Mouse (Mus musculus) inflammation-experienced regulatory T-cells, adult 6 months (primary cell): Measurements from ENCODE around the gene Samd8. TPM values are rescaled to one million over a fixed set of nuclear protein-coding genes. Genes with fewer than 3 reads are reported as not detected.

Experiments used
- ATAC-seq: one replicate; pipeline ENCODE4 v1.8.0; 2017
- polyA plus RNA-seq, 3 experiments: library from polyadenylated mRNA; unstranded; fragments of 100-300 nt; shearing (Covaris generic); gene quantifications; one replicate each; pipeline ENCODE4 v1.2.1; 2017

The Samd8 gene
- polyA plus RNA-seq, 3 experiments from 2014 or later, result 2.6 to 4.4 (median 3.7) TPM

DNA sequence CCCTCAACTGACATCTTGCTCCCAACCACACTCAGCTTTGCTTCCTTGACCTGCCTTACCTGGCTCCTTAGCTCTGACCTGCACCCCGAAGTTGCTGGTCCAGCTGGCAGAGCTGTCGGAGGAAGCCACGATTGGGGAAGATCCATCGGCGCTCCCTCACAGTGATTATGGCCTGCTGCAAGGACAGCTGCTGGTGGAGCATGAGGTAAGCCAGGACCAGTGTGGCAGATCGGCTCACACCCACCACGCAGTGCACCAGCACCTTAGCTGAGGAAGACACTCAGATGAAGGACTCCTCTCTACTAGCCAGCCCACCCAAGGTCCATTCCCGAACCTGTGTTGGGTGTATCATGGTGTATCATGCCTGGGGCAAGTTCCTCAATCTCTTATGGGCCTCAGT, 4.1 kb upstream of the Samd8 start:
- no peak for ATAC-seq

DNA sequence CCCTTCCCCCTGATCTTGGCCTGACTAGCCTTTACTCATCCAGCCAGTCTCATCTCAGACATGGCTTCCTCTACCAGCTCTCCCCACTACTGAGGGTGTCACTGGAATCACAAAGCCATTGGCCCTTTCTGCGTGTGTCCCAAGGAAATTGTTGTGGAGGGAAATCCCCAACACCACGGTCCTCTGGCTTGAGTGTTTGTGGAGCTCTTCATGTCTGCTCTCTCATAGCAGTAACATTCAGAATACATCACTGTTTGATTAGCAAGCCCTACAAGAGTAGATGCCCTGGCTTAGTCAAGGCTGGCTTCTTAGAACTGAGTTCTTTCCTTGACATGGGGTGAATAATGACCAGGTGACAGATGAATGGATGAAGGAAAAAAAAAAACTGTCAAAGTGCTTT, 3.5 kb upstream of the Samd8 start:
- no peak for ATAC-seq

DNA sequence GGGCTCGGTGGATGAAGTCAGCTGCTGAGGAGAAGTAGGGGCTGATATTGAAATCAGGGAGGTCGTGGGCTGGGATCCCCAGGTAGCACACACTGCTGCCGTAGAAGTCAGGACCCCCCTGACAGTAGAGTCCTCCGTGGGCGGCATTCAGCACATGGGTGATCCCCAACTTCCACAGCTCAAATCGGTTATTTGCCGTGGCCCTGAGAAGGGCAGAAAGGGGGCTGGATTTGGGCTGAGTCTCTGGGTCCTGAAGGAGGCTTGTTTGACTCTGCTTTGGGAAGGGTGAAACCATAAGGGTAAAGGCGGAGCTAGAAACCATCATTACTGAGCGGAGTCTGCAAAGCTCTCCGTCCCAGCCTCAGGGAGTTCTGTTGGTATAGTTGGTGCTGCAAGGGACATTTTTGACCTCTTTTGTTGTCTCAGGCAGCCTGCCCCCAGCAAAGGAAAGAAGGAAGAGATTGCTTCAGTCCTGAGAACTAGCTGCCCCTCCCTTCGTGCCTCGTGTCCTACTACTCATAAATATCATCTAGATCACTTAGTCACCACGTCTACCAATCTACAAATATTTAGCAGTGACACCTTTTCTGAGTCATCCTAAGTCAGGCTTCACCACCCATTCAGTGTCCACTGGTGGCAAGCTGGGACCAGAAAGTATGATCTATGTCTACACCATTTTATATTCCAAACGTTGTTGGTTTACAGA, 2.7 kb upstream of the Samd8 start:
- no peak for ATAC-seq

DNA sequence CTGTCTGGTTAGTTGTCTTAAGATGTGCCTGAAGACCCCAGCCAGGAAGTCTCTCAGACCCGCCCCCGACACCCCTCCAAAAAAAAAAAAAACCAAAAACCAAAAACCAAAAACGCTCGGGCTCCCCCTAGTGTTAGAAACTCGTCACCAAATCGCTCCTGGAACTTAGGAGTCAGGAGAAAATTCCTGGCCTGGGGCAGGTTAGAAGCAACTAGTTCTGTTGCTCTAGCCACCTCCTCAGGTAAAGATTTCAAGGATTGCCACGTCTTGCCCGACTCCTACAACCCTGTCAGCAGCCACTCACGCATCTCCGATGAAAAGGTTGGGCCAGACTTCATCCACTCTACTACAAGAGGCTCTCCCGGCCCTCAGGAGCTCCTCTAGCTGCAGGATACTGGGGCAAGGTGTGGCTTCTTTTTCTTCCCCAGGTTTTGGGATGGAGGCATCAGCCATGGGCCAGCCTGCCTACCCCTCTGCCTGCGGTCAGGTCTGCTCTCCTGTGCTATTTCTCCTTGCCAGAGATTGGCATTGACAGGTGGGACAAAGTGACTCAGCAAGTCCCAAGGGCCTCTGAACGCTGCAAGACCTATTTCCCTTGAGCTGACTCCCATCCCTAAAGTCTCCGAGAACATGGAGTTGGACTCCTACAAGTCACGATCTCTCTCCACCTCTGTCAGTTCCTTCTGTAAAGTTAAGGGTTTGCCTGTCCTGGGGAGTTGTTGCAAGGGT, 2.0 kb upstream of the Samd8 start:
- no peak for ATAC-seq

DNA sequence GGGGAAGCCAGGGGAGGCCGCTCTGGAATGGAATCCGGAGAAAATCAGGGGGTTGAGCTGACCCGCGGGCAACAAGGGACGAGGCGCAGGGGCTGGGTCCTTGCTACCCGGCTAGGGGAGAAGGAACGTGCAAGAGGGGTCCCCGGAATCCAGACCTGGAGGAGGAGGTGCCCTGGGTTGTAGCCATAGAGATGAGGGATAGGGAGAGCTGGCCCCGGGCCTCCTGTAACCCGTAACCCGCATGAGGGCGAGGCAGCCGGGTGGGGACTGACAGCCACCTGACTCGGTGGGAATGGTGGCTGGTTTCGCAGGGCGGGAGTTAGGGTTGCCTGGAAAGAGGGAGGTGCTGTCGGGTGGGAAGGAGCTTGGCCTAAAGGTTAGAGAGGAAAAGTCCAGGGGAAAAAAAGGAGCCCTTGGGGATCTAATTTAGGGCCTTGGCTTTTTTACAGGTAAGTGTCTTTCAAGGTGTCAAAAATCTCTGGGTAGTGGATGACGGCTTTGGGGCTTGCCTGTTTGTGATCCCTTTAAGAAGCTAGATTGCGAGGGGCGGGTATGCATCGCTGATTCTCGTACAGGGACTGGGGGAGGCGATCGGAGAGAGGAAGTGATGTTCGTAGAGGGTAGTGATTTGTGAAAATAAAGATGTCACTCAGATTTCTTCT, 681 bp downstream of the Samd8 start, which contains the start of gene Dusp13:
Gene Dusp13, minus strand, starts transcription at position 301 of the 662 bp plus-strand sequence.
- peak; percentile 75 for ATAC-seq

DNA sequence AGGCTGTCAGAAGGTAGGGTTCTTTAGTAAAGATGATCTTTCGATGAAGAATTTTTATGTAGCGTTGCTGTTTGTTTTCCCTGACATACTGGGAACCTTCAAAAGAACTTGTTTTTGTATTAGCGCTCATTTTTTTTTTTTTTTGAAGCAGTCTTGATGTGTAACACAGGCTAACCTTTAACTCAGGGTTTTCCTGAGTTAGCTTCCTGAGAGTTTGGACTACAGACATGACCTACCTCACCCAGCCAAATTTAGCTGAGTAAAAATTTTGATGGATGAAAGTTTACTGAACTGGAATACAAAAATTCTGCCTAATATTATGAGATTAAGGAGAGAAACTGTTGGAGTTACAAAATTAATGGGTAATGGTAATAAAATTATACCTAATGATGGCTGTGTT, 2.1 kb downstream of the Samd8 start:
- ATAC-seq, result no peak

DNA sequence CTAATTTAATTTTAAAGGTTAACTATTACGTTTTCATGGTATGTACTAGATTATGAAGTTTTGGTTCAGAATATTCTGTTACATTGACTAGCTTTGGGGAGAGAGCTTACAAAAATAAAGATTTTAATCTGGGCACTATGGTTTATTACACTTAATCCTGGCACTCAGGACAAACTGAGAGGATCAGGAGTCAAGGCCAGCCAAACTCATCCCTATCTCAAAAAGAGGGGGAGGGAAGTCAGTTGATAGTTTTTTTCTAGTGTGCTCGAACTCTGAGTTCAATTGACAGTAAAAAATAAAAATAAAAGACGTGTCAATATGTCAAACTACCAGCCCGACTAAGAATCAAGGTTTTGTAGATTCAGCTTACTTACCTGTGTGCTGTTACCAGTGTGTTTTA, 3.0 kb downstream of the Samd8 start:
- ATAC-seq, result no peak

DNA sequence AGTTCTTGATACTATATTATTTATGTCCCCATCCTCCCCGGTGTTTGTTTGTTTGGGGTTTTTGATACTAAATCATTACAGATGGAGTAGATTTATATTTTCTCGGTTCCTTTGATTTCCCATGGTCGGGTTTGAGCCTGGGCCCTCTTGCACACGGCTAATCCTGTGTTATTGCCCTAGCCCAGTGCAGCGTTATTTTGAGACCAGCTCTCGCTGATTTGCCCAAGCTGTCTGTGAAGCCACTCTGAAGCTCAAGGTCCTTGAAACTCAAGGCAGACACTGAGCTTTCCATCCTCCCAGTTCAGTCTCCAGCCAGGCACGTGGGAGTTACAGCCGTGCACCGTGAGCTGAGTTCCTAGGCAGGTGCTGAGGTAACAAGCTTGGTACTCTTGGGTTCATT, 11.2 kb downstream of the Samd8 start:
- ATAC-seq, result no peak

DNA sequence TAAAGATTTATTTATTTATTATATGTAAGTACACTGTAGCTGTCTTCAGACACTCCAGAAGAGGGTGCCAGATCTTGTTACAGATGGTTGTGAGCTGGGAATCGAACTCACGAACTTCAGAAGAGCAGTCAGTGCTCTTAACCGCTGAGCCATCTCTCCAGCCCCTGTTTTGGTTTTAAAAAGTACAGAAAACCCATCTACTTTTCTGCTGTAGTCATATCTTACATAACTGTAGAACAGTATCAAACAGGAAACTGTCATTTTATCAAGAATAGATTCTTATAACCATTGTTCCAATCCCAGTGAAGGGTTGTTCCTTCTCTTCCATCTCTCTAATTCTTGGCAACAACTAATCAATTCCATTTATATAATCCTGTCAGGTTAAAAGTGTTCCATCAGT, 13.4 kb downstream of the Samd8 start:
- ATAC-seq, result no peak

DNA sequence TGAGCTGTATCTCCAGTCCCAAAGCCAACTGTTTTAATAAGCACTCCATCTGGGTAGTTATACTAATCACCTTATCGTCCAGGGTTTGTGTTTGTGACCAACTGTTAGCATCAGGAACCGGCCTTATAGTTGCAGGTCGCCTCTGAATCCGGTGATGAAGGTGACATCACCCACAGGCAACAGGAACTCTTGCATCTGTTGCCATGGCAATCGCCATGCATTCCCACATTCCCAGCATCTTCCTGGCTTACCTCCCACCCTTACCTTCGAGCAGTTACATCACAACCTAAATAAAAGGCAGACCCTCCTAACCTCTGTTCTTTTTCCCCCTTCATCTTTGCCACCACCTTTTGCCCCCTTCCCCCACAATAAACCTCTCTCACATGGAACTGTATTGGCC, 14.3 kb downstream of the Samd8 start:
- no peak for ATAC-seq

DNA sequence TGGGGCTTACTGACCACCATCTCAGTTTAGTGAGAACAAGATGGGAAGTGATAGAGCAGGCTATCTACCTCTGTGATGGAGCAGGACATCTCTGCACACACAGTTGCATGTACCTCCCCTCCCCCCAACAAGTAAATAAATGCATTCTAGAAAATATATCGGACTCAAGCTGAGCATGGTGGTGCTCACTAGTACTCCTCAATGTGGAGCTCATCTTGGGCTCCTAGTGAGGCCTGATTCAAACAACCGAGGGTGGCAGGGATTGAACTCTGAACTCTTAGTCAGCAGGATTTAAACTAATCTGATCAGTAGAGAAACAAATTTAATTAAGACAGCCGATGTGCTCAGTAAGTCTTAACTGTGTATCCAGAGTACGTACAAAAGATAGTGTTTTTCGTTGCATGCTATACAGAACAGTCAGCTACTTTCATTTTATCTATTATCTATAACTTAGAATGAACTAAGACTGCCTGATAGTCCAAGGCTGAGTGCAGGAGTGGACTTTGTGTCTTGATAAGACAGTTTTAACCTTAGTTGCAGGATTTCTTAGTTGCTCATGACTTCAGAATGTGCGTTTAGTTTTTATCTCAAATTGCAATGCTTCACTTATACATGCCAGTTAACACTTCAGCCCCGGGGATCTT, 15.5 kb downstream of the Samd8 start:
- ATAC-seq, result no peak

DNA sequence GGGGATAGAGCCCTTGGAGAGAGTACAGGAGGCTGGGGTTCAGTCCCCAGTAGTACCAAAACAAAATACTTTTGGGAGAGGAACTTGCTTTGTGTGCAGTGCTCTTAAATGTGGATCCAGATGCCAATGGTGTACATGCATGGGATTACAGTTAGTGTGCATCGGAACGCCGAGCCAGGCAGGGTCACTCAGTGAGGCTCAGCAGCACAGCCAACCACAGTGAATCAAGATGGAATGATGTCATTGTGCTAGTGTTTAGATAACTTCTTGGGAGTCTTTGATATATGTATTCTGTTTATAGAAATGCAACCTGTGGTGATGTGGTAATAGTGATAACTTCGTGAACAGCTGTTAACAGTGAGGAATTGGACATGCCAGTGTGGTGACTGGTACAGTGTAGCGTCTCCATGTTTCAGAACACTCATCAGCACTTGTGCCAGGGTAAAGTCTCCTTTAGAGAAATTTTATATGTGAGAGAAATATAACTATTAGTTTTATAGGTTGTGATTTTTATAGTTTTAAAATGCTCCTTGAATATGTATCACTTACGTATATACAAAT, 16.1 kb downstream of the Samd8 start:
- ATAC-seq, result no peak

DNA sequence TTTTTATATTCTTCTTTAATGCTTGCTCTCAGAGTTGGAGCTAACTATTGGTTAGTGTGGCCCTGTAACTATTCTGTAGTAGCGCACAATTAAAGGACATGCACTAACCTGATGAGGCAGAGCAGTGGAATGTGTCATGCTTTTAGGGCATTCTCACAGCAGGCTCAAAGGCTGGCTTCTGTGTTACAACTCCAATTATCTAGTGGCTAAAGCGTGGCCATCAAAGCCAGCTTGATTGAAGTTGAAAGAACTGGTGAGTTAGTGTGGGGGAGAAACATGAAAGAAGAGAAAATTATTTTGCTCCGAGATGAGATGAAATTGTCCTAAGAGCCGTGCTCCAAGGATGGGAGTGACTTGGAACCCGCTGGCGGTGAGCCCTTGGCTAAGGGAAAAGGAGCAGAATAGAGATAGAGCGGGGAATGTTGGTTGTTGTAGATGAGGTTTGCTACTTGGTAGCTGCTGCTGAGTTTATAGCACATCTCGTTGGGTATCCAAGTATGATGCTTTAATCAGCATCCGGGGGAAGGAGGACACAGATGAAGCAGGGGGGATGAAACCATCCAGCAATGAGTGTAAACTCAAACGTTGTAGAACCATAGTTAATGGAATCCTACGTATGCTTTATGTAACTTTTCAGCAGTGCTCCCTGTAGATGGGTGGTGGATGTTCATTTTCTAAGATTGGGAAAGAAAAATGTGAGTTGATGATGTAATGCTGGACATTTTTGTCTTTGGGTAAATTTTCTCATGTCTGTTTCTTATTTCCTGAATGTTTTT, 22.4 kb downstream of the Samd8 start:
- no peak for ATAC-seq

DNA sequence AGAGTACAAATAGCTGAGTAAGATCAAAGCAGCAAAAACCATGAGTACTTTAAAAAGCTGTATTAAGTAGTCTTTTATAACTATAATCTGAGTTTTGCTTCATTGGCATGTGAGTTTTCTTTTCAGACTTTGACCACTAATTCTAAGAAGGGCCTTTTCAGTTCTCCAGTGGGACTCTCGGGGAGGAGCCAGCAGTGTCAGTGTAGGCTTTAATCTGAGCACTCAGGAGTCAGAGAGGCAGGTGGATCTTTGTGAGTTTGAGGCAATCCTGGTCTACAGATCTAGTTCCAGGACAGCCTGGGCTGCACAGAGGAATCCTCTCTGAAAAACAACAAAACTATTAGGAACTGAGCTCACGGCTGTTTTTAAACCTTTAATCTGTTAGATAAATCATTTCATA, 23.6 kb downstream of the Samd8 start:
- ATAC-seq, result no peak

DNA sequence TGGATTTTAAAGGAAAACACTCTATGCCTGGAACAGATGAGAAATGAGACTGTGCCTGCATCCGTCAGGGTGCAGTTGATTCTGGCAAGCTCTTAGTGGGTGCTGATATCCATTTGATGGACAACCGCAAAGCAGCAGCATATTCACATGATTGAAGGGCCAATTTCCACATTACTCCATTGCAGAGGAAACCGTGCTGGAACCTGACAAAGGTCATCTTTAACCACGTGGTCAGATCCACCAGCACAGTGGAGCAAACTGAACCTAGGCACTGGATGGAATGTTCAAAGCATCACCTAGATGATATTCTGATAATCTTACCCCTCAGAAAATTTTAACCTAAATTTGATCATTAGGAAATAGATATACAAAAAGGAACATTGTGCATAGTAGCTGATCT, 25.9 kb downstream of the Samd8 start:
- no peak for ATAC-seq

DNA sequence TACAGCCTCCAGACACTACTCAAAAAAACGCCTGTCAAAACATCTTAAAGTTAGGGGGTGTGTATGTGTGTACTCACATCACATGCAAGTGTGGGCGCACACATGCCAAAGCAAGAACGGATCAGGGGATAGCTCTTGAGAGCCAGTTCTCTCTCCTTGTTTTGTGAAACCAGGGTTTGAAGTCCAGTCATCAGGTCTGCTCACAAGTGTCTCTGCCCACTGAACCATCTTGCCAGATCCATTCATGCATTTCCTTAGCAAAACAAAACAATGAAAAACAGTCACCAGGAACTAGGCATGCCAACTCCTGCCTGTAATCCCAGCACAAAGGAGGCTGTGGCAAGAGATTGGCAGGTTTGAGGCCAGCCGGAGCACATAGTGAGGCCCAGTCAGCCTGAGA, 36.2 kb downstream of the Samd8 start:
- ATAC-seq, result no peak

DNA sequence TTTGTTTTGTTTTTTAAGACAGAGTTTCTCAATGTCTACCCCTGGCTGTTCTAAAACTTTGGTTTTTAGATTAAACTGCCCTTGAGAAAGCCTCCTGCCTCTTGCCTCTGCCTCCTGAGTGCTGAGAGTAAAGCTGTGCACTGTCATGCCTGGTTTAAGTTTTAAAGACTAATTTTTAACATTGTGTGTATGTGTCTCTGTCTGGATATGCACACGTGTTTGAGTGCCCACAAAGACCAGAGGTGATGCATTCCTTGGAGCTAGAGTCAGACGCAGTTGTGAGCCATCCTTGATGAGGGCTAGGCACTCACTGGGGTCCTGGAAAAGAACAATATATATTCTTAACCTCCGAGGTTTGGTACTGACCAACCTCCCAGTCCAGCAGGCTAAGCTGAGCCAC, 37.0 kb downstream of the Samd8 start:
- ATAC-seq, result no peak

DNA sequence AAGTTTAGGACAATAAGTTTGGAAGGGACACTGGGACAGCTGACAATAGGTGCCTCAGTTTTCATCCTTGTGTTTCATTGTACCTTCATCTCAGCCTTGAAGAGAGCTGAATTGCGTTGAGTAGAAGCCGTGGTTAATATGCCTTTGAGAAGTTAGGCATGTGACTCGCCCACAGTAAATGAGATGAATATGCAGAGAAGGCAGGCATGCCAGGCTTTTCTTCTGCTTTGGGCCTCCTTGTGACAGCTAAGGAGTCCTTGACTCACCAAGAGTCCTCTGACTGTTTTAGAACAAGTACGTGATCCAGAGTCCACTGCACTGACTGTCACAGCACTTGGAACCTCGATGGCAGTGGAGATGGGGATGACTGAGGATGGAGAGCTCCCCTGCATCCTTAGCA, 37.8 kb downstream of the Samd8 start:
- no peak for ATAC-seq

DNA sequence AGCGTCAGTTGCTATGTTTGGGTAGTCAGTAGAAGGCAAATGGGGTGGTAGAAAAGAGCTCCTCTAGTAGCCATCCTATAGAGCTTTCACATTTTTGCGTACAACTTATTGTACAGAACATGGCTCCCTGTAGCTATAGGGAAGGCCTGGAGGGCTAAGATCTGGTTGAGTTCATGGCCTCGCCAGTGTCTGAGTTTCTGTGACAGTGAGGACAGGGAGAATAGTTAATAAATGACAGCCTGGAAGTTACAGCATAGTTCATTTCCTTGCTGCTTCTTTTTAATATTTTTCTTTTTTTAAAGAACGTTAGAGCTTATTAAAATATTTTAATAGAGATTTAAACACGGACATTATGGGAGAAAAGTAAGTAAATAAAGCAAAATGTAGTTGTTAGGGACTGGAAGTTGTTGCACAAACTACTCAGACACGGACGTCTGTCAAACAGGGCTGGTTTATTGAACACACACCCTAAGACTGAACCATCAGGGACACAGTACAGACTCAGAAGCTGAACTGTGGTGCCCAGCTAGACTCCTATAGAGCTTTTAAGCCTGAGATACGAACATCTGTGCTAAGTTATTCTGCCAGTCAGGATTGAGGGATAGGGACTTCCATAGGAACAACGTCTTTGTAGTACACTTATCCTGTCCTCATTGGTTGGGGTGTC, 40.4 kb downstream of the Samd8 start:
- no peak for ATAC-seq

DNA sequence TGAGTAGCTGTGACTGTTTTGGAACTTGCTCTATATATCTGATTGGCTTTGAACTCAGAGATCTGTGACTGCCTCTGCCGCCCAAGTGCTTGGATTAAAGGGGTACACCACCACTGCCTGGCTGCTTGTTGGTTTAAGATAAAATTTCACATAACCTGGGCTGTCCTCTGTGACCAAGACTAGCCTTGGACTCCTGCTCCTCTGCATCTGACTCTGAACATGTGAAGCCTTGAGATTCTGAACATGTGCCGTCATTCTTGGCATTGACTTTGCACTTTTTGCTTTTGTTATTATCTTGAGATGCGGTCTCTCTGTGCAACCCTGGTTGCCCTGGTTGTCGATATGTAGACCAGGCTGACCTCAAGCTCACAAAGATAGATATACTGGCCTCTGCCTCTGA, 41.4 kb downstream of the Samd8 start:
- ATAC-seq, result no peak

DNA sequence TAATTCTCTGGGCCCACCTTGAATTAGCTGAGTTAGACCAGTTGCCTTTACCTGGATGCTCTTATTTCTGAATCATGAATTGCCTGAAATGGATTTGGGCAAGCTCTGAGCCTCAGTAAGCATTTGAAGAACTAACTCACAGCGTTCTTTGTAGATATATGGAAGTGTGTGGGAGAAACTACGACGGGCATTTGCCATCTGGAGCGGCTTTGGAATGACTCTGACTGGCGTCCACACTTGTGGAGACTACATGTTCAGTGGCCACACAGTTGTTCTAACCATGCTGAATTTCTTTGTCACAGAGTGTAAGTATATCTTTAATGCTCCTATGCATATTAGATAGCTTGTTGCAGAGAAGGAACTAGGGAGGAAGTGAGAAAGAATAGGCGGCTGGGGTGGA, 41.9 kb downstream of the Samd8 start:
- ATAC-seq, result no peak

DNA sequence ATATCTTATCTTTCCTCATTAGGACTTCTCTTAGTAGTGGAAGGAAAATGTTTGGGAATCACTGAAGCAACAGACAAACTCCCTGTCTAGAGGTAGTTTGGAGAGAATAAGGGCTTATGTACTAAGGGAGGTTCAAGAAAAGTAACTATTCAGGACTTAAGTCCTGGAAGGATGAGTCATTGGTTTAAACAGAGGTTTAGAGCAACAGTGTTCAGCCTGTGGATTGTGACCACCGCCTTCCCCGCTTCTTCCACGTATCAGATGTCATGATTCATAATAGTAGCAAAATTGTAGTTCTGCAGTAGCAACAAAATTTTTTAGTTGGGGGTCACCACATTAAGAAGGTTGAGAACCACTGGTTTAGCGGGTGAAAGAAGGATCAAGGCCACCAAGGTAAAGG, 50.3 kb downstream of the Samd8 start:
- no peak for ATAC-seq
